Mouse (Mus musculus): ENCODE measurements around the gene Rap1gap2.
"Not testable (repeated sequence)": the region's sequence is repeated elsewhere in the genome, so short reads cannot be mapped to it uniquely, and the experiment has no call there.

The Rap1gap2 gene

DNA sequence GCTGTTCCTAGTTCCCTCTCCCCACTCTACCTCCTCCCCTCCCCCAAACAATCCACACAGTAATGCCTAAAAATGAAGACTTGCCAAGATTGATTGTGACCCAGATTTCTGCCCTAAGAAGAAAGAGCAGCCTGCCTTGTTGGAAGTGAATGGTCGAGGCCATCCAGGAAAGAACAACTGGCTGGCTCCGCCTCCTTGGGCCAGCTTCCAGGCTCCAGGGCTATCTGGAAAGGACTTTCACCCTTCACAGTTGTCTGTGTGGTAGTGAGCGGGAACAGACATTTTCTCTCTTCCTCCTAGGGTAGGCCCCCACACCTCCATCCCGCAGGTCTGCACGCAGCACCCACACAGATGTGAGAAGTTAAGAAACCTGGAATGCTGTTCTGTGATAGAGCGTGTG is 13.0 kb upstream of the Rap1gap2 start:
- intact Hi-C loops (cut with DNase I), result no loop called here

DNA sequence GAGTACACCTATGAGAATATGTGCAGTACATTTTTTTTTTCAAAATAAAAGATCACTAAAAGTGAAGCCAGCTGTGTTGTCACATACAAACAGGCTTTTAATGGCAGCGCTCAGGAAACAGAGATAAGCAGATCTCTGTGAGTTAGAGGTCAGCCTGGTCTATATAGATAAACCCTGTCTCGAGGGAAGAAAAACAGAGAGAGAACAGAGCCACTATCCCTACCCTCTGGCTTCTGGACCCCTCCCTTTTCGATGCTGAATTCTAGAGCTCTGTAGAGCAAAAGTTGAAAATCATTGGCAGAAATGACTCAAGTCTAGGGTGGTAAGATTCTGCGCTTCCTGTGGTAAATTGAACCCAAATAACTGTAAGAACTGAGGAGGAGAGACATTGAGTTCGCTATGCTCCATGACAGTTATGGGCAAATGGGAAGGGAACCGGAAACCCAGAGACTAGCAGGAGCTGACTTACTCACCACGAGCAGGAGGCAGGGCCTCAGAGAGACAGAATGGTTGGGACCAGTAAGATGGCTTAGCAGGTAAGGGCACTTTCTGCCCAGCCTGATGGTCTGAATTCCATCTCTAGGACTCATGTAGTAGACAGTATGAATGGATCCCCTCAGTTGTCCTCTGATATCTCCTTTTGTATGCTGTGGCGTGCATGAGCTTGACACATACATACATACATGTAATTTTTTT is 11.4 kb upstream of the Rap1gap2 start:
- intact Hi-C loops (cut with DNase I), result no loop called here

DNA sequence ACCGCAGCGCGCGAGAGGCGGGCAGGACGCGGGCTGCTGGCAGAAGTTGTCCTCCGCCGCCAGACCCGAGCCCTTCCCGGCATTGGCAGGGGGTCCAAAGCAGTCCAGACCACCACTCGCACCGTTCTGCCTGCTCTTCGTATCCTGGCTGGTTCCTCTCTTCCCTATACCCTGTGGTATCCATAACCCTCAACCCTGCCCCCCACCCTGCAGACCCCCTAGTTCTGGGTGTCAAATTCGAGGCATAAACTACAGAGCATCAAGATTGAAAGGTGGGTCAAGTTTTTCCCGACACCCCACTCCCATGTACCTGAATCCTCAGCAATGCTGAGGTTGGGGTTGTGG is 9.2 kb upstream of the Rap1gap2 start:
- intact Hi-C loops (cut with DNase I), result no loop called here

DNA sequence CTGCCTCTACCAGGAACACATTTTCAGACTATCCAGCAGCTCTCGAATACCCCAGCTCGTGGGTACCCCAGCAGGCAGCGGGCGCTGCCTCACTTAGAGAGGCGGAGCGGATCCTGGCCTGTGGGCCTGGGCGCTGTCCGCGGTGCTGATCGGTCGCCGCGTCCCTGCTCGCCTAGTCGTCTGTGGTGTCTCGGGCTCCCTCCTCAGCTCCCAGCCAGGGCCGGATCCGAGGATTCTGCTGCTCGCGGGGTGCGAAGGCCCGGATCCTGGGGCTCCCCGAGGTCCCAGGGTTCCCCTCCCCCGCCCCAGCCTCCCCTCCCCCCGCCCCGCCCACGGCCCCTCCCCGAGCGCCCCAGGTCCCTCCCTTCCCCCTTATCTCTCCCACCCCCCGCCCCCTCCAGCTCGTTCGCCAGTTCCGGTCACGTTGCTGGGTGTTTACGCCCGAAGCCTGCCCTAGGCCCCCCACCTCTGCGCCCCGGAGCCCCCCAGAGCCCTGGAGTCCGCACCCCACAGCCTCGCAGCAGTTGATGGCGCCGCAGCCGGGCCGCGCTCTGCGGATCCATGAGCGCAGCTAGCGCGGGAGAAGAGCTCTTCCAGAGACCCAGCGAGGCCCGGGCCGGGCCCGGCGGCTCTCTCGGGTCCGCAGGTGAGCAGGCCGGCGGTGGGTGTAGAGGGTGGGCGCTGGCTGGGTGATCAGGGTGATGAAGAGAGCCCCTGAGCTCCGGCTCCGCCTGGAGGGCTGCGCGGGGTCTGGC is 8.7 kb upstream of the Rap1gap2 start, which contains the start of gene Ccdc92b:
Ccdc92b (plus strand) TSS at position 405 of the 755 bp plus-strand sequence.
- intact Hi-C loops (cut with DNase I), result no loop called here

DNA sequence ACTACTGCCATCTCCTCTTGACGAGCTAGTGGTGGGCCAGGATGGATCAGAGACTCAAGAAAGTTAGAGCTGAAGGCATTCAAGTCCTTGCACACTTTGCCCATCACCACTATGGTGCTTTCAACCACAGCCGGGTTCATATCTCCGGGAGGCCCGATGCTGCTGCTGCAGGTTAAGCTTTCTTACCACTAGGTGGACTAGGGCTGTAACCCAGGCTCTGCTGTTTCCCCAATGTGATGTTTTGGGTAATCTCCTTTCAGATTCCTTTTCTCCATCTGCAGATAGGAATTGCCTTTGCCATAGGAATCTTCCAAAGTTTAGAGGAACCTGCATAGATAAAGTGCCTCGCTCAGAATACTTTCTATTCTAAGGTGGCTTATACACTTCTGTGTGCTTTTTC is 4.9 kb upstream of the Rap1gap2 start:
- intact Hi-C loops (cut with DNase I), result no loop called here

DNA sequence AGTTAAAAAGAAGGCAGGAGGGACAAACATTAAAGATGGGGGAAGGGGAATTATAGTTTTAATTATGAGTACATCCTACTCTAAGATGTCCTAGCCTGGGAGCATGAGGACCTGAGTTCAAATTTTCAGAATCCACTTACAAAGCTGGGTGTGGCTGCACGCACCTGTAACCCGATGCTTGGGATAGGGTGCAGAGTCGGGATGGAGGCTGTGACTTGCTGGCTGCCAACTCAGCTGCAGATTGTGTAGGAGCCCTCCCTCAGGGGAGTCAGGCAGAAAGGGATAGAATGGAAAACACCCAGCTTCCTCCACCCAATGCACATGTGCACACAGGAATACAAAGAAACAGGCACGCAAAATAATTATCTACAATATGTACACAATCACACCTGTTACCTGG is 2.7 kb upstream of the Rap1gap2 start:
- intact Hi-C loops (cut with DNase I), result no loop called here

DNA sequence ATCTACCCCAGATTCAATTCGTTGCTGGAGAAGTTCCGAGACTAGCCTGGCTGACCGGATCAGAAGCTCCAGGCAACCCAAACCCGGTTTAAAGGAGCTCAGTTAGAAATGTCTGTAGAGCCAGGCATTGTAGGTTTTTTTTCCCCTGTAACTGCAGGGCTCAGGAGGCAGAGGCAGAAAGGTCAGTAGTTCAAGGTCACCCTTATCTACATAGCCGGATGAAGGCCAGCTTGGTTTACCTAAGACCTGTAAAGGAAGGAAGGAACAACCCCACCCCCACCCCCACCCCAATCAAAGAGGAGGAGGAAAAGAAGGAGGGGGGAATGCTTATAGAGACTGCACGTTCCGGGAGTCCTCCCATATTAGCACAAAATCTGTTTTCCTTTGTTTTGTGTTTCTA is 722 bp upstream of the Rap1gap2 start:
- intact Hi-C loops (cut with DNase I), result no loop called here

DNA sequence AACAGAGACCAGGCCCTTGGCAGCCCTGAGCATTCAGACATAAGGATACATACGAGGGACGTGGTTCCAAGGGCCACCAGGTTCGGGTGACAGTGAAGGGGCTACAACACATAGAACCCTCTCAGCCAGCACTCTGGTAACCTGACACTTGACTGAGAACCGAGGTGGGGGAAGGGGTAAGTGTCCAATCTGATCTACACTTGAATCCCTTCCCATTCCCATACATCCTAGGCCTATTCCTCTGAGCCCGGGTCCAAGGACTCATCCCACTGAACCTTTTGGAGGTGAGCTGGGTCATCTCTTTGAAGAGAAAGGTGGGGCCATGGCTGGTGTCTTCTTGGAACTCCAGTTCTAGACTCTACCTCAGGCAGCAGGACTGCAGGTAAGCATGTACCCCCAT is 647 bp downstream of the Rap1gap2 start:
- intact Hi-C loops (cut with DNase I), result no loop called here

DNA sequence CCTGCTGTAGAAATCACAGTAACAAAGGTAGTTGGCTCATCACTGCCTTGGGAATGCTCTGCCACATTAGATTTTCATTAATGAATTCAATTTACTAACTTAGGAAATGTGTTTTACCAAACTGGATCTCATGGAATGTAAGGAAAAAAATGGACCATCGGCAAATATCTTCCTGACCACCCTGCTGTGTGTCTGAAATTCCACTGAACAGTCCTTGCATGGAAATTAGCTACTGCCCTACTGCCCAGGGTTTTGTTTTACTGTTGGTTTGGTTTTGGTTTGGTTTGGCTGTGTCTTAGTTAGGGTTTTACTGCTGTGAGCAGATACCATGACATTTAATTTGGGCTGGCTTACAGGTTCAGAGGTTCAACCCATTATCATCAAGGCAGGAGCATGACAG is 8.4 kb downstream of the Rap1gap2 start:
- intact Hi-C loops (cut with DNase I), result no loop called here

DNA sequence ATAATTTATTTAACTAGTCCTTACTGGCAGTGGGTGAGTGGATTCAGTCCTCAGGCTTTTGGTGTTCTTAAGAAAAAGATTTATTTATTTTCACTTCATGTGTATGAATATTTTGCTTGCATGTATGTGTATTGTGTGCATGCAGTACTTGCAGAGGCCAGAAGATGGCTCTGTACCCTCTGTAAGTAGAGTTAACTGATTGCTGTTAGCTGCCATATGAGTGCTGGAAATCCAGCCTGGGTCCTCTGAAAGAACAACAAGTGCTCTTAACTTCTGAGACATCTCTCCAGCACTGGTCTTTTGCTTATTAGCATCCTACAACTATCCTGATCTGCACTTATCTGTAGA is 12.8 kb downstream of the Rap1gap2 start:
- intact Hi-C loops (cut with DNase I), result no loop called here

DNA sequence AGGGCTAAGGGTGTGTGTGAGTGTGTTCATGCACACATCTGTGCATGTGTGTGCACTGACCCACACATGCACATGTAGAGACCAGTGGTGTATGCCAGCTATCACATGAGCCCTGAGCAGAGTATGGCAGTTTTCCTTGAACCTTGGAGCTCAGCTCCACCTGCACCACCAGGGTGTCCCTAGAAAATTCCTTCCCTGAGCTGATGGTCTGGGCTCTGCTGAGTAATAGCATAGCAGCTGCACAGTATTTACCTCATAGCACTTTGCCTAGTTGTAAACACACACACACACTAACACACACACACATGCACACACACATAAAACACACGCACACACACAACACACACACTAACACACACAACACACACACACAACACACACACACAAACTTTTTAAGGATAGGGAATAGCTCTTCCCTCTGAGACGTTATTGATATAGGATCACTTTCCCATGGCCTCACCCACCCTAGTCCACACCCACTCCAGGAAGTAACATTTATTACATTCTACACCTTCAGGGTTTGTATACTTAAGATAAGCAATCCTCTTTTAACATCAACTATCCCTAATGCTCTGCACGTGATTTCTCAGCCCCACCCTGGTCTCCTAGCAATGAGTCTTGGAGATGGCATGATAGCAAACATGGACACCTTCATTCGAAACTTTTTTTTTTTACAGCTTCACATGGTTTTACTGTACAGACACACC is 13.3 kb downstream of the Rap1gap2 start:
- intact Hi-C loops (cut with DNase I), result no loop called here

DNA sequence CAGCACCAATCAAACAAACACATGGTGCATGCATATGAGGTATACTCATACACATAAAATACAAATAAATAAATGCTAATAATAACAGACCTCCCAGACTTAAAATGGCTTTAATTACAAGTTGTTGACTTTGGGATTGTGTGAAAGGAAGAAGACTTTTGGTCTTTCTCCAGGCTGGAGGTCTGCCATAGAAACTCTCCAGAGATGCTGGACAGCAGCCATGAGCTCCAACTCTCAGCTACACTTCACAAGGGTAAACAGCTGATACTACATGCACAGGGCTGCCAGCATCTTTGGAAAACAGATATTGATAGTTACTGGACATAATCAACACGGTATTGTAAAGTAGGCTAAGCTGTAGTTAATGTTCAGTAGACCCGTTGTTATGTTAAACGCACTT is 18.5 kb downstream of the Rap1gap2 start:
- intact Hi-C loops (cut with DNase I), result no loop called here

DNA sequence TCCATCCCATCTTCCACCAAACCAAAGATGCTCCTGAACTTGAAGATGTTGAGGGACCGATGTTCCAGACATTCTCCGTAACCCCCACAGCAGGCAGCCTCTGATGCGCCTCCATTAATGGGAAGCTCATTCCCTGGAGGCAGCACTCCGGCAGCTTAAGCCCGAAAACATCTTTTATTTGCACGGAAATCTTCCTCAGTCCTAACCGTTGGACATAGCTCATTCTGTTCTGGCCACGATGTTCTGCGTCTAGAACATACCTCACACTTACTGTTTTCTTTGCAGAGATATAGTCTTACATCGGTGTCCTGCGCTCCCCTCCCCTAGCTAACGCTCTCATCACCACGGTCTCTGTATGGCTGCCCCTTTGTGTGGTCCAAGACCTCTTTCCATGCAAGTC is 20.0 kb downstream of the Rap1gap2 start:
- intact Hi-C loops (cut with DNase I), result no loop called here

DNA sequence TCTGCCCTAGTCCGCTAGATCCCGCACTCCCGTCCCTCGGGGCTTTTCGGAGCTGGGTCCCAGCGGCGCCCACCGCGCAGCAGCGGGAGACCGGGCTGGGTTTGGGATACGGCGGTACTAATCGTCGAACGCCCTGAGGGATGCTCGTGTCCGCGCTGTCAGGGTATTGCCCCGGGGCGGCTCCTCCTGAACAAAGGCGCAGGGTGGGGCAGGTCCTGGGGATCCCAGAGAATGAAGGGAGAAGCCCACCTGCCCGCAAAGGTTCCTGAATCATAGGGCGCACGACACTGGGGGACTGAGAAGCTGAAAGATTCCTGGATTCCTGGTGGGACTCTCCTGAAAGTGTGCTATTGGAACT is 20.5 kb downstream of the Rap1gap2 start:
- intact Hi-C loops (cut with DNase I), result no loop called here

DNA sequence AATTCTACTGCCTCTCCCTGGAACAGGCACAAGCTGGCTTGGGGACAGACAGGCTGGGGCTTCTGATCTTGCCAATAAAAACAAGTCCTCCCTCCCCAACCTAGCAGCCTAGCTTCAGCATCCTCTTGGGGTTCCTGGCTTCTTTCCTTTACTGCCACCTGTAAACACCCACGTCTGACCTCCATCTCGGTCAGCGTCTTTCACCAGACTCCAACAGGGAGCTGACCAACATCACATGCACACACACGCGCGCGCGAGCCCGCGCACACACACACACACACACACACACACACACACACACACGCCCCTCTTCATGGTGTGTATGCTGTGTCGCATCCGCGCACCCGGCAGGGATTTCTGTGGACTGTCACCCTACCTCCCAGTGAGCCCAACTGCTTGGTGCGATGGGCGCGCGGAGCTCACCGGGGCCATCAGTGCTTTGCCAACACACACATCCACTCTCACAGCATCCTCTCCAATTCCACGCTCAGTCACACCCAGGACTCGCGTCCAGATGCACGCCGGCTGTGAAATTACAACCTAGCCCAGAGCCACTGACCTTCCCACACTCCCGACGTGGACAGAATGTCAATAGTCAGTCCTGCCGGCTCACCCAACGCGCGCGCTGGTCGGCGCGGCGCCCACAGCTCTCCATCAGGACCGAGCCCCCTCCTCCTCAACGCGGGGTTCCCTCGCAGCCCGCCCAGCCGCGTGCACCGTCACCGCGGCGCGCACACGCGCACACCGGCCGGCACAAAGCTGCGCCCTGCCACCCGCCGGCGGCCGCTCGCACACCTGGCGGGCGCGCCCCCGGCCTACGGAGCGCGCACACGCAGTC is 21.1 kb downstream of the Rap1gap2 start:
- intact Hi-C loops (cut with DNase I), result no loop called here

DNA sequence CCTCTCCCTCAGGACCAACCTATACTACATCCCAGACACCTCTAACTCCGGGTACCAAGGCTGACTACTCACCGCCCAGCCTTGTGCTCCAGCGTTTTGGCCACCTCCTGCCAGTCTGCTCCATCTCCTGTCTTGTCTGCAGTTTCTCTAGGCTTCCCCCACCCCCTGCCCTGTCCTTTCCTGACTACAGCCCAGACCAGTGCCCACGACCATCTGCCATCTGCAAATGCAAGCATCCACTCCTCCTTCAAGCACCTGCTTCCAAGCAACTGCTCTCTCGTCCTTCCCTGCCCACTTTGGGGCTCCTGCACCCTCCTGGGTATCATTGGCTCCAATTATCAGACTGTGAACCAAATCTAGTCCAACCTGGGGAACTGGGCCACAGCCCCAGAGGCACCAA is 24.3 kb downstream of the Rap1gap2 start:
- intact Hi-C loops (cut with DNase I), result no loop called here

DNA sequence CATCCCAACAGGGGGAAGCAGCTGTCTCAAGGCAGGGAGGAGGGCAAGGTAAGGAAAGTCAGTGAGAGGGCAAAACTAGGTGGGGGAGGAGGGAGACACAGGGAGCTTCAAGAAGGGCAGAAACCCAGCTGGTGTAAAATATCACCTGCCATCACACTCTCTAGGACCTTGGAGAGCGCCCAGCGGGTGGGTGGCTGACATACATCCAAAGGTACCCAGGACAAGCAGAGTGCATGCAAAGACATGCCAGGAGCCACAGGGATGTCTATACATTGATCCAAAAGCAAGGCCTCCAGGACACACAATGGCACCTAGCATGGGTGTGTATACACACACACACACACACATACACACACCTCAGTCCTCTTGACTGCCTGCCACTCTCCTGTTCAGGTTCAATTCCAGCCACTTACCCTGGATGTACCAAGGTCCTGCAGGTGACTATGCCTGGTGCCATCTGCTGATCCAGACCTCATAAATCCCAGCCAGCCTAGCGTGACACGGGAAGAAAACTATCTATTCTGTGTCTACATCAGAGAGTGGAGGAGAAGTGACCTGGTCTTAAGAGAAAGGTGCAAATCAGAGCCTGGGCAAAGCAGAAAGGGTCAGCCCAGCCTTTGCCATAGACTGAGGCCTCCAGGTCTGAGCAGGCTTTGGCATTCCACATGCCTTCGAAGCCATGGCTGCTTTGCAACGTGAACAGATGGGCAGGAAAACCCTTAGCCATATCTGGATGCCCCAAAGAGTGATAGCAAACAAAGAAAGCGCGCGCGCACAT is 25.6 kb downstream of the Rap1gap2 start:
- intact Hi-C loops (cut with DNase I), result no loop called here

DNA sequence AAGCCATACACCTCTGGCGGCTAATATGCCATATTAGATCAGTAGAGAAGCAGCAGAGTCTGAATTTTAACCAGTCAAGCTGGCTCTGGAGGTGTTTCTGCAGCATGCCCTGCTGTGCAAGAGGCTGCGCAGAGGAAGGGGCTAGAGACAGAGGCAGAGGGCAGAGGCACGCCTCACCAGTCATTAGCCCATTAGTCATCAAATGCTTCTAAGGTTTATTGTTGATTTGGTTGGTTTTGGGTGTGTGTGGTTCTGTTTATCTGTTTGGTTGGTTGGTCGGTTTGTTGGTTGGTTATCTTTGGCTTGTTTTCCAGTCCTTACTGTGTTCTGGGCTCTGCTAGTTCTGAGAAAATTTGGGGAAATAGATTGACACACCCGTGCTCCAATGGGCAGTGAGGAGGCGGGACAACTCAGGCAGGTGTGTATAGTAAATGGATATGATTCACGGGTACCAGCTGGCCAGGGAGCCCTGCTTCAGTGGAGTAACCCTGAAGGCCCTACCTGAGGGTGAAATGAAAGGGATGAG is 26.8 kb downstream of the Rap1gap2 start:
- intact Hi-C loops (cut with DNase I), result no loop called here

DNA sequence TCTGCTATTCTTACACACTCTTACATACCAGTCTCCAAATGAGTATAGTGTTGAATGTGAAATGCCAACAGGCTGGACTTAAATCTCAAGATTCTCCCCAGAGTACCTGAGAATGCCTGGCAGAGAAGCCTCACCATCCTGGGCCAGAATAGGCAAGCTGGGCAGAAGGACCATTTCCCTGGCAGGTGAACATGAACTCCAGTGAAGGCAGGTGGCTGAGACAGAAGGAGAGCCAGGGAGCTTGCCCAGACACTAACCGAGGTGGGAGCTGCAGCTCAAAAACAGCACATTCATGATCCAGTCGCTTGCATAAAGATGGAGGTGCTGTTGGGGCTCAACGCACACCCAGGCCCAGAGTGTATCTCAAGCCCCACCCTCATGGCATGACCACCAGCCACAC is 28.3 kb downstream of the Rap1gap2 start:
- intact Hi-C loops (cut with DNase I), result no loop called here

DNA sequence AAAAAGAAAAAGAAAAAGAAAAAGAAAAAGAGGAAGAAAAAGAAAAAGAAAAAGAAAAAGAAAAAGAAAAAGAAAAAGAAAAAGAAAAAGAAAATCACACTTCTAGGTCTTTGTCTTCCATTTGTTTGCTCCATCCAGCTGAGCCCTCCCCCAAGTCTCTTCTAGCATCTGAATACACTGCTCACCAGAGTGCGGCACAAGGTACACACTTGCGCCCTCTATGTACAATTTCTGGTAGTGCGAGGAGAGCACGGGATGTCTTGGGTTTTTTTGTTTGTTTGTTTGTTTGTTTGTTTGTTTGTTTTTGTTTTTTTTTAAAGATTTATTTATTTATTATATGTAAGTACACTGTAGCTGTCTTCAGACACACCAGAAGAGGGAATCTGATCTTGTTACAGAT is 29.4 kb downstream of the Rap1gap2 start:
- intact Hi-C loops (cut with DNase I), result not testable (repeated sequence)

DNA sequence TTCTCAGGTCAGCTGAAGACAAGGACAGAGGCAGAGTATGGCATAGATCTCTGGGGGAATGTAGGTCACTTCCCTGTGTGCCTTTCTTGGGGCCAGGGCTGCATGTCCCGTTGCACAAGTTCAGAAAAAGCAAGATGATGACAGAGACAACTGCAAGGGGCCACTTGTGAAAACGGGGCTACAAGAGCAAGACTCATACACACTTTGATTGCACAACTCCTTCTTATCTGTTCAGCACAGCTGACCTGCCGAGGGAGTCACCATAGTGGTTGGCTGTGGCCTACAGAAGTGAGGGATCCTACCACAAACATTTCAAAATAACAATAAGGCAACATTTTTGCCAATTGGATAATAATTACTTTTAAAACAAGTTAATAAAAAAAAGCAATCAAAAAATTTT is 33.6 kb downstream of the Rap1gap2 start:
- intact Hi-C loops (cut with DNase I), result no loop called here
